Mouse (Mus musculus): Measurements from ENCODE around the gene Tab1. TPM values are rescaled to one million over a fixed set of nuclear protein-coding genes. Genes with fewer than 3 reads are reported as not detected.

The Tab1 gene
- 22.9 TPM for polyA plus RNA-seq (2017; shearing (Covaris generic))

DNA sequence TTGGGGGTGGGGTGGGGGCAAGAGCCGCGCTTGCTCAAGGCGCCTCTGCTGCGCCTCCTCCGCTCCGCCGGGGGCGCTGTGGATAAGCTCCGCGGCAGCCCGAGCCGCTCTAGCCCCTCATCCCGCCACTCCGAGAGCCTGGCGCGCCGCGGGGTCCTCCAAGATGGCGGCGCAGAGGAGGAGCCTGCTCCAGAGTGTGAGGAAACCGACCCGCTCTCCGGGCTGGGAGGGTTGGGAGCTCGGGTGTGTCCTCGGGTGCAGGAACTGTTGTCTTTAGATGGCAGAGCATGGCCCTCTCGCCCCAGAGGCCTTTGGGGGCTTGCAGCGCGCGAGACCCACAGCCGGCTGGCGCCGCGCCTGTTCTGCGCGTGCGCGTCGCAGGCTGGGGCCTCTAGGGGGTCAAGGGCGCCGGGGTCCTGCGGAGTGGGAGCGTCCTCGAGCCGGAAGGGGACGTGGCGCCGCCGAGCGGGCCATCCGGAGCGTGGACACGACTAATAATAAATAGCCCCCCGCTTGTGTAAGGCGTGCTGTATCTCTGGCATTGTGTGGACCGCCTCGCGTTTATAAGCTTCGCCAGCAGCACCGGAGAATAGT lies at the start of gene Tab1:
Tab1 (plus strand) TSS at position 135 of the 594 bp plus-strand sequence.

DNA sequence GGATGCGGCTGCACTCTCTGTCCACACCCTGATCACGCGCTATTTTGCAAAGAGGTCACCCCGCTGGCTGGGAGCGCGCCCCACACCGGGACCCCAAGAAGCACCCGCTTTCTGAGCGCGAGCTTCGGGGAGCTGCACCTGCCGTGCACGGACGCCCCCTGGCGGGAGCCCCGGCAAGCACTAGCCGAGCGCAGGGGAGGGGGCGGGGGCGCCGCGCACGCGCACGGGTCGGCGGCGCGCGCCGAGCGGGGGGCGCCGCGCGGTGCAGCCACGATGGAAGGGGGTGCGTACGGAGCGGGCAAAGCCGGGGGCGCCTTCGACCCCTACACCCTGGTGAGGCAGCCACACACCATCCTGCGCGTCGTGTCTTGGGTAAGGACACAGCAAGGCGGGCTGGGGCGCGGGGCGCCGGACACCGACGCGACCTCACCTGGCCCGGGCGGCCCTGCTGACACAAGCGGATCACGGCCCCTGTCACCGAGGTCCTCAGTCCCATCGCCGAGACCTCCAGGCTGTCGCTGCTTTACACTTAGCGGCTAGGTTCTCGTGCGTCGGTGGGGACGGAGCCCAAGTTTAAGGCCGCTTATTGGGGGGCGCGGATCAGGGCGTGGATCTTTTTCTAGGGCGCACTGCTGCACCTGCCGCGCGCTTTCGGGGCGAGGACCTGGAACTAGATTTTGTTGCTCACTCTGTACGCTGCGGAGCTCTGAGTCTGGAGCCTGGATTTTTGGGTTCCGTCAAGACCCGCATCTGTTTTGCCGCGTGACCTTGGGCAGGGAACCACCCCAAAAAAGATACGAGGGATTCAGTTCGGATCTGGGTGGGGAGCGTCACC lies 41.6 kb upstream of the Tab1 start, which contains the start of the genes Syngr1 and Rpl3:
Syngr1 (plus strand) TSS at position 214 of the 835 bp plus-strand sequence.
Rpl3 (minus strand) TSS at position 748 of the 835 bp plus-strand sequence.

DNA sequence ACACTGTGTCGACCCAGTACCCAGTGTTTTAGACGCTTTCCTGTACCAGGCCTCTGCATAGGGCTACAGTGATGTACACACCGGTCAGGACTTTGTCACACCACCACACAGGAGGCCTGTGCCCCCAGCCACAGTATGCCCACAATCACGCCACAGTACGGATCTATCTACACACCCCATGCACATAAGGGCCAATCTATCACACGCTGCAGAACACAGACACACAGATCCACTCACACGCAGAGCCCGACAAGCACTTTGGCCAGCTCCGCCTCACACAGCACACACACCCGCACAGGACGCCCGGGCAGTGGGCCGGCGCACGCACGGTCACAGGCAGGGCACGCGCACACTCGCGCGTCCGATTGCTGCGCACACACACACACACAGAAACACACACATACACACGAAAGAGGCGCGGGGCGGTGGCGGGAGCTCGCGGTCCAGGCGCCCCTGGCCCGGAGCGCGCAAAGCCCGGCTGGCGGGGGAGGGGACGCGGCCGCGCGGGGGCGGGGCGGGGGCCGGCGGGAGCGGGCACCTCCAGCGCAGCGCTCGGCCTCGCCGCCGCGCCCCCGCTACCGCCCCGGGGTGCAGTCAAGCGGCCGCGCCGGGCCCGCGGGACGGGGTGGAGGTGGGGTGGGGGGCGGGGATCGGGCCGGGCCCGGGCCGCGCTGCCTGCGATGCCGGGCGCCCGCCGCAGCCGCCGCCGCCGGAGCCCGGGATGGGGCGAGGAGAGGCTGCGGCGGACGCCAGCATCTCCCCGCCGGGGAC lies 40.3 kb downstream of the Tab1 start, which contains the start of gene Mgat3:
Mgat3 (plus strand) TSS at position 721 of the 771 bp plus-strand sequence.

Other genes starting within 250 kb of the Tab1 start
- gene Apobec3, start 241.5 kb upstream of the Tab1 start, polyA plus RNA-seq (2017; shearing (Covaris generic)) = 520 TPM
- 58.9 TPM for gene Cbx7, start 162.0 kb upstream of the Tab1 start, polyA plus RNA-seq (2017; shearing (Covaris generic))
- 1.4 TPM for gene Pdgfb, start 118.2 kb upstream of the Tab1 start, polyA plus RNA-seq (2017; shearing (Covaris generic))
- gene Syngr1, start 41.8 kb upstream of the Tab1 start, polyA plus RNA-seq (2017; shearing (Covaris generic)) = 0.27 TPM
- gene Rpl3, start 41.3 kb upstream of the Tab1 start, polyA plus RNA-seq (2017; shearing (Covaris generic)) = 1,708 TPM
- not detected for gene Mgat3, start 40.6 kb downstream of the Tab1 start, polyA plus RNA-seq (2017; shearing (Covaris generic))
- gene Mief1, start 100.9 kb downstream of the Tab1 start, polyA plus RNA-seq (2017; shearing (Covaris generic)) = 36.6 TPM
- gene AC140267.1, start 102.7 kb downstream of the Tab1 start, polyA plus RNA-seq (2017; shearing (Covaris generic)) = not detected
- gene Atf4, start 122.1 kb downstream of the Tab1 start, polyA plus RNA-seq (2017; shearing (Covaris generic)) = 120 TPM
- gene Rps19bp1, start 131.2 kb downstream of the Tab1 start, polyA plus RNA-seq (2017; shearing (Covaris generic)) = 30.1 TPM
- gene Cacna1i, start 154.1 kb downstream of the Tab1 start, polyA plus RNA-seq (2017; shearing (Covaris generic)) = 0.02 TPM